ENCODE assay signal across 10 mouse cellular contexts in the genomic region with DNA sequence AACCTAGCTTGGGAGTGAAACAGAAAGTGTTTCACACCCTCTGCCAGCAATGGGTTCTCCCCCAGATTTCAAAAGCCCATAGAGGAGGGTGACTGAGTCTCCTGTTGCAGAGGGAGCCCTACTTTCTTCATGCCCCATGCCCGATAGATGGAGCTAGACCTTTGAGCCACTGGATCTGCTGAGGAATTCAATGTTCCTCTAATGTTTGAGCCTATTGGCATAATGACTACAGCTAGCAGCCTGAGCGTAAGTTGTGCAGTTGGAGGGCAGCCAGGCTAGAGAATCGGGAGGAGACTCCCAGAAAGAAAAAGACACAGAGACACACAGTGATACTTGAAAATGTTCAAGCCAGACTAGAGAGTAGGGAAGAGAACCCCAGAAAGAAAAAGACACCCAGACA.
DNase-seq lines count a peak whose midpoint lies in the region; ATAC-seq and TF ChIP-seq lines count a peak whose summit lies in the region.
"Had no signal": no experiment of that assay in that cellular context is flagged by ENCODE, and none has a peak within 500 bp of the region (broad histone marks: within the 10 kb centered on the region; RNA-seq: fewer than 3 reads in every experiment).

No protein-coding gene starts in this region.

- no peaks in the 10 kb centered on the region for H3K27me3 ChIP-seq in stomach, postnatal 0 days (ENCODE audit: control insufficient read depth, insufficient read depth, low read length)
- H3K27me3 ChIP-seq in limb, embryonic 10.5 days (ENCODE audit: low read depth, poor library complexity, severe bottlenecking) = no peaks in the 10 kb centered on the region

- ATAC-seq in stomach, postnatal 0 days (ENCODE audit: low FRiP score, low TSS enrichment) = no peak
- ATAC-seq in megakaryocyte-erythroid progenitor cell, adult 5-6 weeks (replicated peaks; ENCODE audit: low FRiP score, low TSS enrichment, poor library complexity, severe bottlenecking) = no peak

- TF ChIP-seq EP300 in stomach, postnatal 0 days (optimal IDR thresholded peaks at IDR 0.05) = no peak

- H3K4me2 ChIP-seq in stomach, postnatal 0 days (replicated peaks; ENCODE audit: low read depth) = no peak overlapping the region
- H3K4me2 ChIP-seq: hindbrain, embryonic 13.5 days had no signal

- H3K4me1 ChIP-seq in stomach, postnatal 0 days (replicated peaks; ENCODE audit: control insufficient read depth, insufficient read depth) = no peaks in the 10 kb centered on the region
- 0 out of 2 replicates have a peak, but pooled peaks cover 6% of the 10 kb centered on the region for H3K4me1 ChIP-seq in limb, embryonic 10.5 days

- intact Hi-C loops in gastrocnemius, adult 2 months (cut with DNase I) = loop anchor here (5.0 kb wide), 1 partner anchor 244 kb away; a partner anchor contains a TSS

- H3K27ac ChIP-seq in gastrocnemius, adult 2 months = no peak overlapping the region
- H3K27ac ChIP-seq in stomach, postnatal 0 days (replicated peaks) = no peak overlapping the region
- H3K27ac ChIP-seq in limb, embryonic 10.5 days = no peak overlapping the region
- H3K27ac ChIP-seq: hindbrain, embryonic 13.5 days had no signal

- H3K9ac ChIP-seq in stomach, postnatal 0 days (ENCODE audit: low read length) = no peak overlapping the region
- H3K9ac ChIP-seq: hindbrain, embryonic 13.5 days had no signal

- no peaks in the 10 kb centered on the region for H3K9me3 ChIP-seq in stomach, postnatal 0 days (ENCODE audit: control insufficient read depth, low read length)
- H3K9me3 ChIP-seq in limb, embryonic 10.5 days (replicated peaks) = no peaks in the 10 kb centered on the region
- H3K9me3 ChIP-seq: hindbrain, embryonic 13.5 days had no signal

- peak; percentile 16 for DNase-seq in gastrocnemius, adult 2 months
- DNase-seq in gastrocnemius, adult 8-10 months (ENCODE audit: low spot score in 2 of 2) = no peak
- DNase-seq in urinary bladder, postnatal 14 days (ENCODE audit: low spot score) = peak; percentile 9
- DNase-seq in urinary bladder, postnatal 25 days (ENCODE audit: low spot score) = no peak
- peak; percentile 16 for DNase-seq in lung, postnatal 10 days
- no peak for DNase-seq in stomach, postnatal 0 days (ENCODE audit: low spot score)
- no peak for DNase-seq in limb, embryonic 10.5 days (ENCODE audit: low spot score)

- H3K36me3 ChIP-seq in stomach, postnatal 0 days (ENCODE audit: control insufficient read depth, insufficient read depth, low read length) = no peaks in the 10 kb centered on the region
- no peaks in the 10 kb centered on the region for H3K36me3 ChIP-seq in limb, embryonic 10.5 days
- H3K36me3 ChIP-seq: hindbrain, embryonic 13.5 days had no signal

- peak; percentile 34; the same call in 1 of the 2 replicates for TF ChIP-seq CTCF in gastrocnemius, adult 2 months (IDR thresholded peaks at IDR 0.05)
- peak; percentile 29 for TF ChIP-seq CTCF in stomach, postnatal 0 days (IDR thresholded peaks at IDR 0.05; ENCODE audit: low read depth)

- 49% methylated on average over 3 of the region's 3 CpGs for WGBS in stomach, postnatal 0 days
- WGBS in limb, embryonic 10.5 days = 86% methylated on average over 3 of the region's 3 CpGs

- H3K4me3 ChIP-seq in gastrocnemius, adult 2 months = no peak overlapping the region
- H3K4me3 ChIP-seq in stomach, postnatal 0 days (ENCODE audit: low read depth, low read length) = no peak overlapping the region
- H3K4me3 ChIP-seq in limb, embryonic 10.5 days = no peak overlapping the region
- H3K4me3 ChIP-seq: erythroblast, embryonic 14.5 days; hindbrain, embryonic 13.5 days had no signal

Comparison
In these comparisons a context has a peak if more than half of its experiments do, and no peak if none do; other contexts are left out.
1. DNase-seq: peak in gastrocnemius, adult 2 months (single experiment), urinary bladder, postnatal 14 days (single experiment) and lung, postnatal 10 days (single experiment); none in gastrocnemius, adult 8-10 months (0 of 2), urinary bladder, postnatal 25 days (single experiment), stomach, postnatal 0 days (single experiment) and limb, embryonic 10.5 days (single experiment).